Mouse (Mus musculus): ENCODE results near the gene Kcnj4.

GRCm38 (mm10) chr15:79503438-79503837, 1.6 kb downstream of the Kcnj4 start:
- TF ChIP-seq POLR2A (IDR thresholded peaks at IDR 0.05; ENCODE audit: borderline replicate concordance, extremely low read depth, low read depth, low read length) (no peak), CTCF (IDR thresholded peaks at IDR 0.05; ENCODE audit: insufficient read depth, low read length) (no peak)
